Mouse (Mus musculus) MEL (cell line): Measurements from ENCODE around the gene Rorb. TPM values are rescaled to one million over a fixed set of nuclear protein-coding genes. Genes with fewer than 3 reads are reported as not detected.

ENCODE experiments used
- DNase-seq: peaks from one replicate; pipeline ENCODE4 v3.0.0; 2011; ENCODE audit warnings: low read depth, low spot score
- H3K27ac ChIP-seq: 2 replicates; pipeline ENCODE4 v1.5.1; 2012; ENCODE audit warnings: low read depth, mild to moderate bottlenecking, control low read depth, low read length, moderate library complexity; ENCODE audit not compliant: control insufficient read depth
- H3K27me3 ChIP-seq, 2 experiments: fragments of 150-350 bp in 1 of 2; sonication (generic) in 1 of 2; 2 replicates each; pipeline ENCODE4 v1.6.1; 2012; ENCODE audit warnings: low read length in 2 of 2, mild to moderate bottlenecking in 2 of 2, improper control_type of control experiment in 1 of 2, moderate library complexity in 1 of 2; ENCODE audit not compliant: insufficient read depth in 2 of 2, control insufficient read depth in 1 of 2
- H3K36me3 ChIP-seq, 2 experiments: 2 replicates each; pipeline ENCODE4 v1.6.1; 2012 to 2014; ENCODE audit warnings: low read length in 2 of 2, improper control_type of control experiment in 1 of 2, inconsistent platforms in 1 of 2, mild to moderate bottlenecking in 1 of 2; ENCODE audit not compliant: insufficient read depth in 2 of 2, control insufficient read depth in 1 of 2
- H3K4me1 ChIP-seq, 2 experiments: fragments of 150-350 bp in 1 of 2; sonication (generic) in 1 of 2; 2 replicates each; pipeline ENCODE4 v1.6.1; 2012; ENCODE audit warnings: low read length in 2 of 2, improper control_type of control experiment in 1 of 2, mild to moderate bottlenecking in 1 of 2; ENCODE audit not compliant: insufficient read depth in 2 of 2, control insufficient read depth in 1 of 2
- H3K4me3 ChIP-seq, 2 experiments: fragments of 150-350 bp in 1 of 2; sonication (generic) in 1 of 2; 2 replicates each; pipeline ENCODE4 v1.5.1; 2012; ENCODE audit warnings: low read depth in 2 of 2, low read length in 2 of 2, mild to moderate bottlenecking in 2 of 2, moderate library complexity in 2 of 2, control low read depth in 1 of 2, improper control_type of control experiment in 1 of 2; ENCODE audit not compliant: control insufficient read depth in 1 of 2, insufficient read depth in 1 of 2
- H3K79me2 ChIP-seq: 2 replicates; pipeline ENCODE4 v1.6.1; 2012; ENCODE audit warnings: mild to moderate bottlenecking, low read length, moderate library complexity; ENCODE audit not compliant: control insufficient read depth, poor library complexity, insufficient read depth
- H3K9ac ChIP-seq: 2 replicates; pipeline ENCODE4 v1.6.1; 2012; ENCODE audit warnings: low read depth, mild to moderate bottlenecking, control low read depth, low read length, moderate library complexity; ENCODE audit not compliant: control insufficient read depth, poor library complexity, severe bottlenecking
- H3K9me3 ChIP-seq: fragments of 150-350 bp; sonication (generic); replicated peaks from 2 replicates; pipeline ENCODE4 v1.6.1; 2012; ENCODE audit warnings: mild to moderate bottlenecking, low read length, improper control_type of control experiment, moderate library complexity; ENCODE audit not compliant: insufficient read depth
- CHD1 ChIP-seq: IDR thresholded peaks from 2 replicates; pipeline ENCODE4 v1.6.1; 2012; ENCODE audit warnings: low read depth, mild to moderate bottlenecking, inconsistent platforms, low read length, improper control_type of control experiment
- CTCF ChIP-seq, 3 experiments: IDR thresholded peaks in 2 of 3; conservative IDR thresholded peaks in 1 of 3; 2 replicates each; pipeline ENCODE4 v1.5.1; 2011 to 2012; ENCODE audit warnings: low read length in 3 of 3, low read depth in 2 of 3, mild to moderate bottlenecking in 2 of 3, improper control_type of control experiment in 1 of 3, inconsistent platforms in 1 of 3, mixed read lengths in 1 of 3, moderate library complexity in 1 of 3; ENCODE audit not compliant: control insufficient read depth in 1 of 3, insufficient read depth in 1 of 3, poor library complexity in 1 of 3, severe bottlenecking in 1 of 3
- E2F4 ChIP-seq: IDR thresholded peaks from 2 replicates; pipeline ENCODE4 v1.6.1; 2011; ENCODE audit warnings: low read depth, low read length, improper control_type of control experiment, borderline replicate concordance
- ELF1 ChIP-seq: IDR thresholded peaks from 2 replicates; pipeline ENCODE4 v1.6.1; 2014; ENCODE audit warnings: low read depth, mild to moderate bottlenecking, inconsistent platforms, low read length, improper control_type of control experiment, moderate library complexity
- GATA1 ChIP-seq: IDR thresholded peaks from 2 replicates; pipeline ENCODE4 v1.6.1; 2011; ENCODE audit warnings: low read depth, low read length, improper control_type of control experiment
- MAX ChIP-seq: IDR thresholded peaks from 2 replicates; pipeline ENCODE4 v1.6.1; 2011; ENCODE audit warnings: low read length, improper control_type of control experiment
- MYC ChIP-seq: IDR thresholded peaks from 2 replicates; pipeline ENCODE4 v1.6.1; 2011; ENCODE audit warnings: low read depth, mild to moderate bottlenecking, low read length, improper control_type of control experiment, moderate library complexity
- RAD21 ChIP-seq: IDR thresholded peaks from 2 replicates; pipeline ENCODE4 v1.6.1; 2011; ENCODE audit warnings: mild to moderate bottlenecking, low read depth, low read length, improper control_type of control experiment
- RCOR1 ChIP-seq: IDR thresholded peaks from 2 replicates; pipeline ENCODE4 v1.6.1; 2012; ENCODE audit warnings: low read depth, mild to moderate bottlenecking, inconsistent platforms, low read length, improper control_type of control experiment
- SIN3A ChIP-seq: IDR thresholded peaks from 2 replicates; pipeline ENCODE4 v1.6.1; 2012; ENCODE audit warnings: low read length, improper control_type of control experiment, inconsistent platforms
- SMC3 ChIP-seq: IDR thresholded peaks from 2 replicates; pipeline ENCODE4 v1.6.1; 2011; ENCODE audit warnings: low read depth, low read length, improper control_type of control experiment
- ZC3H11A ChIP-seq: IDR thresholded peaks from 2 replicates; pipeline ENCODE4 v1.6.1; 2012; ENCODE audit warnings: low read depth, mild to moderate bottlenecking, inconsistent platforms, low read length, improper control_type of control experiment
- polyA plus RNA-seq, 2 experiments: library from polyadenylated mRNA; stranded (reverse) in 1 of 2; unstranded in 1 of 2; fragments of >175 nt in 1 of 2; fragments of >200 nt in 1 of 2; gene quantifications; 2 replicates each; pipeline versions ENCODE4 v1.2.1 to v1.2.4; 2012; ENCODE audit warnings: low replicate concordance in 2 of 2, low read depth in 1 of 2; ENCODE audit not compliant: insufficient read length in 2 of 2, insufficient read depth in 1 of 2, missing spikeins in 1 of 2
- total RNA-seq: library from RNA; depleted of rRNA; stranded (reverse); fragments of 300-350 nt; gene quantifications from 2 replicates; pipeline ENCODE4 v1.2.3, GENCODE M21; 2012

Rorb gene
- total and polyA plus RNA-seq, 3 experiments: not detected

DNA sequence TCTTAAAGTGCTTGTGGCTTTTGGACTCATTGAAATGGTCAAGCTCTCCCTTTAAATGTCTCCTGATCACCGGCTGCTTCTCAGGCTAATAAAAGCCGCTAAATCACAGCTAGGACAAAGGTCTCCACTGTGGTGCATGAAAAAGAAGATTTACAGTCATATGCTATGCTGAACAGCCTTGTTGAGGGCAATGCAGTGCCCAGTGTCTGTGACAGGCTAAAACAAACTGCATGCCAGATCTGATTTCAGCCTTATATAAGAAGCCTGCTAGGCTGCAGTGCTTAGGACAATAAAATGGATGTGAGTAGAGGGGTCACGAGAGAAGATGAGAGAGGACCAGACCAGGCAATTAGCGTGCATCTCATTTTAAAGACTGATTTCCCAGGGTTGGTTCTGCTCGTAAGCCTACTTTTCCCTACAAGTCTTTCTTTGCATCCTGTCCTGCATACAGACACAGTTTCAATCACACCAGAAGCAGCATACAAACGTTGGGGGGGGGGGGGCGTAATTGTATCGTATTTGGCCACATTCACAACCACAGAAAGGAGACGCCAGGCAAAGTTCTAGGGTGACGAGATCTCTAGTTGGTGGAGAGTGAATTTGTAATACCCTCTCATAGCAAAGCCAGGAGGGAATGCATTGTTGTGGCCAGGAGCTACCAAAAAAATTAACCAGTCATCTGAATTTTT lies 52.1 kb downstream of the Rorb start:
- DNase-seq: no peak
- no peaks in the 10 kb centered on the region for H3K4me1 ChIP-seq
- no peaks in the 10 kb centered on the region for H3K79me2 ChIP-seq
- H3K27ac ChIP-seq: no peak overlapping the region
- H3K9ac ChIP-seq: no peak overlapping the region
- H3K27me3 ChIP-seq: no peaks in the 10 kb centered on the region; a peak in 1 of 4 replicates
- H3K4me3 ChIP-seq: no peak overlapping the region
- no peaks in the 10 kb centered on the region for H3K36me3 ChIP-seq
- no peaks in the 10 kb centered on the region for H3K9me3 ChIP-seq
- no peak for TF ChIP-seq MAX
- no peak for TF ChIP-seq ELF1

DNA sequence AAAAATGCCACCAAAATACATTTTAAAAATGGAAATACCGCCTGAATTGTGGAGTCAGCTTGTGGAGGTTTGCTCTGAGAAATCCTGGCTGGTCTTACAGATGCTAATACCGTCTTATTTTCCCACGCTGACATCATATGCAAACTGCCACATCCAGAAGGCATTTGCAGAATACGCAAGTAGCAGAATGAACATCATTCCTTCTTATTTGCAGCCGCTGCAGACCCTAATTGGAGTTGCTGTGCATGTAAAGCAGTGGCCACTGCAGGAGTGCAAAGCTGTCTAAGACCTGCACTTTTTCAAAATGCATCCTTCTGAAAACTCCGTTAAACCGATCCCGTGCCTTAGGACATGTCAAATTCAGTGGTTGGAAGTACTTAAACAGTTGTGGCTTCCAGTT lies 52.8 kb downstream of the Rorb start:
- no peaks in the 10 kb centered on the region for H3K79me2 ChIP-seq
- no peak for DNase-seq
- no peak overlapping the region for H3K9ac ChIP-seq
- no peak overlapping the region for H3K27ac ChIP-seq
- no peaks in the 10 kb centered on the region for H3K36me3 ChIP-seq
- no peaks in the 10 kb centered on the region; a peak in 1 of 4 replicates for H3K27me3 ChIP-seq
- H3K9me3 ChIP-seq: no peaks in the 10 kb centered on the region
- no peak overlapping the region for H3K4me3 ChIP-seq
- H3K4me1 ChIP-seq: no peaks in the 10 kb centered on the region
- TF ChIP-seq RCOR1 (no peak), CHD1 (no peak), MYC (no peak), SIN3A (no peak), E2F4 (no peak)

DNA sequence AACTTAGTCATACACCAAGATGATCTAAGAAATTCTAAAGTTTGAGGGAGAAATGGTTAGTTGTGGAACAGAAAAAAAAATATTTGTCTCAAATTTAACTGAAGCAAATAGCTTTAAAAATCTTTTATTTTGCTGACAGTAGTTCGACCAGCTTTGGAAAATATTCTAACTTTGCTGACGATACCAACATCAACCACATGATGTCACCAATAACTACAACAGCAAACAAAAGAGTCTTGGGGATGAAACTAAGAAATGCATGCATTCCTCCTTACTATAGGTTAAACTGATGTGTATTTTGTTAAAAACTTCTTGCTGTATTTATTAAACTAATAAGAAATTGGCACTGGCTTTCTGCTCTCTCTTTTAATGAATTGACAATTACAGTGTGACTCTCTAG lies 67.9 kb downstream of the Rorb start:
- Histone ChIP-seq H3K4me1 (no peaks in the 10 kb centered on the region), H3K27ac (no peak overlapping the region), H3K27me3 (no peaks in the 10 kb centered on the region), H3K9ac (no peak overlapping the region), H3K9me3 (no peaks in the 10 kb centered on the region), H3K79me2 (no peaks in the 10 kb centered on the region), H3K36me3 (no peaks in the 10 kb centered on the region), H3K4me3 (no peak overlapping the region)
- TF ChIP-seq GATA1: no peak
- TF ChIP-seq RAD21: peak; percentile 19
- peak; percentile 18 for TF ChIP-seq SMC3
- peak in 1 of 3 experiments; percentile 26; a peak in 2 of 6 replicates for TF ChIP-seq CTCF (IDR thresholded peaks at IDR 0.05 in 2 of 3, conservative IDR thresholded peaks at IDR 0.05 in 1 of 3; ENCODE audit: control insufficient read depth in 1 of 3, insufficient read depth in 1 of 3, low read depth in 2 of 3, low read length in 3 of 3, poor library complexity in 1 of 3, severe bottlenecking in 1 of 3)
- TF ChIP-seq ZC3H11A: no peak
- no peak for TF ChIP-seq MAX
- DNase-seq: peak; percentile 3
